In the genomic region with DNA sequence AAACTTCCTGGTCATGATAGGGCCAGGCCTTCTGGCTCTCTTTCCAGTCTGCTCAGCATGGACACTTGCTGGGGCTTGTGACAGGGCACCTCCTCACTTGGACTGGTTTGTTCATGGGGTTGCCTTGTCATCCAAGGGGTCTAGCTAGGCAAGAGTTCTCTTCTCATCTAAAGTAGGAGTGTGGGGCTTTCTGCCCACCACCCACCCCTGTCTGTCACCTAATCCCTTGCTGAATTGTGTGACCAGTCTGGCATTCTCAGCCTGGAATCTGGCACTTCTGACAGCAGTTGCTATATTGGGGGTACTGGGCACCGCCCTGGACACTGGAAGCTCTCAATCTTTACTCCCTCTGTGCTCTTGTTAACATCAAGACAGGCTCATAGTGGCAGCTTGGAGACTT, we compare ENCODE assay signal across 21 mouse cellular contexts. TPM values are rescaled to one million over a fixed set of nuclear protein-coding genes. Genes with fewer than 3 reads are reported as not detected.
DNase-seq lines count a peak whose midpoint lies in the region; ATAC-seq and TF ChIP-seq lines count a peak whose summit lies in the region.
"Had no signal": no experiment of that assay in that cellular context is flagged by ENCODE, and none has a peak within 500 bp of the region (broad histone marks: within the 10 kb centered on the region; RNA-seq: fewer than 3 reads in every experiment).

No protein-coding gene starts in this region.

- no peak overlapping the region for H3K9ac ChIP-seq in heart, embryonic 11.5 days (ENCODE audit: low read depth, low read length)
- H3K9ac ChIP-seq in heart, embryonic 12.5 days, result 0 out of 2 replicates have a peak overlapping the region, but pooled peaks have one; percentile 14
- no peak overlapping the region for H3K9ac ChIP-seq in midbrain, embryonic 15.5 days
- H3K9ac ChIP-seq: embryonic facial prominence, embryonic 13.5 days; forebrain, embryonic 12.5 days; hindbrain, embryonic 12.5 days; liver, embryonic 15.5 days had no signal

- H3K4me1 ChIP-seq in heart, embryonic 11.5 days (ENCODE audit: control insufficient read depth, insufficient read depth, low read length), result peaks cover 30% of the 10 kb centered on the region
- H3K4me1 ChIP-seq in heart, embryonic 12.5 days (replicated peaks), result peaks cover 44% of the 10 kb centered on the region
- peaks cover 34% of the 10 kb centered on the region for H3K4me1 ChIP-seq in midbrain, embryonic 15.5 days

- peaks cover 9% of the 10 kb centered on the region for H3K36me3 ChIP-seq in heart, embryonic 11.5 days (ENCODE audit: control insufficient read depth, insufficient read depth, low read length)
- H3K36me3 ChIP-seq in heart, embryonic 12.5 days, result peaks cover 20% of the 10 kb centered on the region
- no peaks in the 10 kb centered on the region for H3K36me3 ChIP-seq in midbrain, embryonic 15.5 days (replicated peaks)
- H3K36me3 ChIP-seq: hindbrain, embryonic 12.5 days; liver, embryonic 15.5 days had no signal

- 63% methylated on average over 1 of the region's 1 CpGs for WGBS in heart, embryonic 11.5 days (ENCODE audit: insufficient replicate concordance)
- 59% methylated on average over 1 of the region's 1 CpGs for WGBS in heart, embryonic 12.5 days
- 100% methylated on average over 1 of the region's 1 CpGs for WGBS in midbrain, embryonic 15.5 days

- H3K27me3 ChIP-seq in heart, embryonic 11.5 days (ENCODE audit: control insufficient read depth, insufficient read depth, low read length), result peaks cover 18% of the 10 kb centered on the region
- peaks cover 20% of the 10 kb centered on the region for H3K27me3 ChIP-seq in heart, embryonic 12.5 days (replicated peaks)
- peaks cover 24% of the 10 kb centered on the region; the same call in 1 of the 2 replicates for H3K27me3 ChIP-seq in midbrain, embryonic 15.5 days (replicated peaks)

- no peaks in the 10 kb centered on the region for H3K9me3 ChIP-seq in heart, embryonic 11.5 days (replicated peaks; ENCODE audit: control insufficient read depth, low read length)
- H3K9me3 ChIP-seq in heart, embryonic 12.5 days (replicated peaks), result no peaks in the 10 kb centered on the region
- no peaks in the 10 kb centered on the region for H3K9me3 ChIP-seq in midbrain, embryonic 15.5 days
- H3K9me3 ChIP-seq: embryonic facial prominence, embryonic 13.5 days; forebrain, embryonic 12.5 days; hindbrain, embryonic 12.5 days; liver, embryonic 15.5 days had no signal

- peak overlapping the region; percentile 97 for H3K27ac ChIP-seq in gastrocnemius, adult 2 months
- 0 out of 2 replicates have a peak overlapping the region, but pooled peaks have one; percentile 6 for H3K27ac ChIP-seq in heart, embryonic 11.5 days (ENCODE audit: low read depth, low read length)
- H3K27ac ChIP-seq in heart, embryonic 12.5 days (ENCODE audit: poor library complexity, severe bottlenecking), result 0 out of 2 replicates have a peak overlapping the region, but pooled peaks have one; percentile 29
- H3K27ac ChIP-seq in midbrain, embryonic 15.5 days, result no peak overlapping the region
- H3K27ac ChIP-seq: embryonic facial prominence, embryonic 13.5 days; forebrain, embryonic 12.5 days; hindbrain, embryonic 12.5 days; liver, embryonic 15.5 days; macrophage; stomach, postnatal 0 days had no signal

- intact Hi-C loops in gastrocnemius, adult 2 months (cut with DNase I), result no loop called here
- intact Hi-C loops in heart, postnatal 10 days (cut with DNase I), result loop anchor here (5.0 kb wide), 1 partner anchor 142 kb away; a partner anchor contains a TSS

- DNase-seq in gastrocnemius, adult 2 months, result peak; percentile 83
- no peak for DNase-seq in gastrocnemius, postnatal 4 days (ENCODE audit: low spot score in 2 of 2)
- DNase-seq in heart, adult 8-10 months (ENCODE audit: low spot score), result no peak
- peak; percentile 48 to 61 for DNase-seq in heart, postnatal 10 days
- no peak for DNase-seq in testis, postnatal 10 days (ENCODE audit: low spot score)
- DNase-seq: adrenal gland, postnatal 25 days; cerebellum, adult 8-10 months; embryo, embryonic 11 days; kidney, adult 11 months; kidney, postnatal 4 days had no signal

- no peak for ATAC-seq in heart, embryonic 11.5 days (replicated peaks; ENCODE audit: insufficient number of reproducible peaks, low FRiP score, low TSS enrichment)
- no peak for ATAC-seq in heart, embryonic 12.5 days (ENCODE audit: insufficient number of reproducible peaks, low FRiP score)
- ATAC-seq in midbrain, embryonic 15.5 days (replicated peaks), result no peak

- peak overlapping the region; percentile 89 for H3K4me3 ChIP-seq in gastrocnemius, adult 2 months
- no peak overlapping the region for H3K4me3 ChIP-seq in heart, embryonic 11.5 days (ENCODE audit: low read depth, low read length)
- H3K4me3 ChIP-seq in heart, embryonic 12.5 days, result no peak overlapping the region
- no peak overlapping the region for H3K4me3 ChIP-seq in midbrain, embryonic 15.5 days
- H3K4me3 ChIP-seq: embryonic facial prominence, embryonic 13.5 days; erythroblast, embryonic 14.5 days; forebrain, embryonic 12.5 days; hindbrain, embryonic 12.5 days; liver, embryonic 15.5 days had no signal

- no peak overlapping the region for H3K4me2 ChIP-seq in heart, embryonic 11.5 days
- H3K4me2 ChIP-seq in heart, embryonic 12.5 days, result peak overlapping the region; percentile 13; the same call in 1 of the 2 replicates
- H3K4me2 ChIP-seq in midbrain, embryonic 15.5 days, result no peak overlapping the region
- H3K4me2 ChIP-seq: embryonic facial prominence, embryonic 13.5 days; forebrain, embryonic 12.5 days; hindbrain, embryonic 12.5 days; liver, embryonic 15.5 days had no signal

- TF ChIP-seq CTCF in gastrocnemius, adult 2 months (IDR thresholded peaks at IDR 0.05), result no peak

RNA-seq across cellular contexts. Expression of a gene that starts 3.7 kb away (rescaled TPM):
- total RNA-seq in gastrocnemius, adult 2 months (2021), result 100 to 1,000 TPM; 375 to 428 TPM
- 100 to 1,000 TPM; 297 to 321 TPM for total RNA-seq in gastrocnemius, postnatal 4 days (2021)
- polyA plus RNA-seq in heart, embryonic 11.5 days (2014; fragmentation: Nextera tagmentation; extraction: Ambion mirVana), result 18.6 and 19.5 TPM in 2 replicates
- total RNA-seq in heart, adult 8-10 months (2022), result 100 to 1,000 TPM; 168 to 198 (median 178) TPM
- polyA plus RNA-seq in heart, embryonic 12.5 days (2016; fragmentation: Nextera tagmentation; extraction: Ambion mirVana), result 30.4 and 31.9 TPM in 2 replicates
- total RNA-seq in heart, postnatal 10 days (2021), result 100 to 1,000 TPM; 102 to 119 TPM
- polyA plus RNA-seq in midbrain, embryonic 15.5 days (2015; fragmentation: Nextera tagmentation; extraction: Ambion mirVana), result 12.2 and 15.4 TPM in 2 replicates
- total RNA-seq: neutrophil, adult 5-6 weeks had no signal
- polyA plus RNA-seq: erythroblast, embryonic 14.5 days had no signal

RNA-seq across cellular contexts. Expression of a gene that starts 5.3 kb away (rescaled TPM):
- total RNA-seq in gastrocnemius, adult 2 months (2021), result 100 to 1,000 TPM; 152 to 211 TPM
- total RNA-seq in gastrocnemius, postnatal 4 days (2021), result 10 to 100 TPM; 86.1 to 95.9 TPM
- 56.7 and 64.1 TPM in 2 replicates for polyA plus RNA-seq in heart, embryonic 11.5 days (2014; fragmentation: Nextera tagmentation; extraction: Ambion mirVana)
- total RNA-seq in heart, adult 8-10 months (2022), result 10 to 100 TPM; 53.7 to 61.8 (median 55.7) TPM
- 73.9 and 74.2 TPM in 2 replicates for polyA plus RNA-seq in heart, embryonic 12.5 days (2016; fragmentation: Nextera tagmentation; extraction: Ambion mirVana)
- 10 to 100 TPM; 64.2 to 64.5 TPM for total RNA-seq in heart, postnatal 10 days (2021)
- polyA plus RNA-seq in midbrain, embryonic 15.5 days (2015; fragmentation: Nextera tagmentation; extraction: Ambion mirVana), result 76.0 and 76.1 TPM in 2 replicates

RNA-seq across cellular contexts. Expression of a gene that starts 22.7 kb away (rescaled TPM):
- 1 to 10 TPM; 2.6 to 2.8 TPM for total RNA-seq in gastrocnemius, adult 2 months (2021)
- 1 to 10 TPM; 6.8 to 9.5 TPM for total RNA-seq in gastrocnemius, postnatal 4 days (2021)
- 7.3 and 8.3 TPM in 2 replicates for polyA plus RNA-seq in heart, embryonic 11.5 days (2014; fragmentation: Nextera tagmentation; extraction: Ambion mirVana)
- total RNA-seq in heart, adult 8-10 months (2022), result 1 to 10 TPM; 1.7 to 4.2 (median 3.3) TPM
- polyA plus RNA-seq in heart, embryonic 12.5 days (2016; fragmentation: Nextera tagmentation; extraction: Ambion mirVana), result 7.5 and 7.7 TPM in 2 replicates
- total RNA-seq in heart, postnatal 10 days (2021), result 1 to 10 TPM; 5.4 to 6.7 TPM
- polyA plus RNA-seq in midbrain, embryonic 15.5 days (2015; fragmentation: Nextera tagmentation; extraction: Ambion mirVana), result 18.1 and 18.8 TPM in 2 replicates

RNA-seq across cellular contexts. Expression of a gene that starts 56.8 kb away (rescaled TPM):
- total RNA-seq in gastrocnemius, adult 2 months (2021), result 10 to 100 TPM; 12.5 to 13.6 TPM
- 10 to 100 TPM; 19.5 to 21.8 TPM for total RNA-seq in gastrocnemius, postnatal 4 days (2021)
- polyA plus RNA-seq in heart, embryonic 11.5 days (2014; fragmentation: Nextera tagmentation; extraction: Ambion mirVana), result 19.0 and 20.3 TPM in 2 replicates
- total RNA-seq in heart, adult 8-10 months (2022), result 10 to 100 TPM; 14.3 to 17.5 (median 16.7) TPM
- 18.2 and 22.3 TPM in 2 replicates for polyA plus RNA-seq in heart, embryonic 12.5 days (2016; fragmentation: Nextera tagmentation; extraction: Ambion mirVana)
- 10 to 100 TPM; 19.1 to 23.8 TPM for total RNA-seq in heart, postnatal 10 days (2021)
- polyA plus RNA-seq in midbrain, embryonic 15.5 days (2015; fragmentation: Nextera tagmentation; extraction: Ambion mirVana), result 37.2 and 43.6 TPM in 2 replicates

RNA-seq across cellular contexts. Expression of a gene that starts 56.9 kb away (rescaled TPM):
- 10 to 100 TPM; 26.8 to 26.9 TPM for total RNA-seq in gastrocnemius, adult 2 months (2021)
- 1 to 10 TPM; 2.4 to 4.5 TPM for total RNA-seq in gastrocnemius, postnatal 4 days (2021)
- 2.5 and 2.8 TPM in 2 replicates for polyA plus RNA-seq in heart, embryonic 11.5 days (2014; fragmentation: Nextera tagmentation; extraction: Ambion mirVana)
- 10 to 100 TPM; 15.6 to 31.0 (median 22.5) TPM for total RNA-seq in heart, adult 8-10 months (2022)
- polyA plus RNA-seq in heart, embryonic 12.5 days (2016; fragmentation: Nextera tagmentation; extraction: Ambion mirVana), result 1.2 and 2.5 TPM in 2 replicates
- total RNA-seq in heart, postnatal 10 days (2021), result 1 to 10 TPM; 3.9 to 7.6 TPM
- 2.7 and 3.0 TPM in 2 replicates for polyA plus RNA-seq in midbrain, embryonic 15.5 days (2015; fragmentation: Nextera tagmentation; extraction: Ambion mirVana)

Comparison
In these comparisons a context has a peak if more than half of its experiments do, and no peak if none do; other contexts are left out.
1. DNase-seq: peak in gastrocnemius, adult 2 months (single experiment) and heart, postnatal 10 days (2 of 2); none in gastrocnemius, postnatal 4 days (0 of 2), heart, adult 8-10 months (single experiment) and testis, postnatal 10 days (single experiment).